Mouse (Mus musculus): ENCODE measurements around the gene Adssl1. TPM values are rescaled to one million over a fixed set of nuclear protein-coding genes. Genes with fewer than 3 reads are reported as not detected.

The Adssl1 gene
- polyA plus RNA-seq, 1 experiment, result 44.6 TPM

DNA sequence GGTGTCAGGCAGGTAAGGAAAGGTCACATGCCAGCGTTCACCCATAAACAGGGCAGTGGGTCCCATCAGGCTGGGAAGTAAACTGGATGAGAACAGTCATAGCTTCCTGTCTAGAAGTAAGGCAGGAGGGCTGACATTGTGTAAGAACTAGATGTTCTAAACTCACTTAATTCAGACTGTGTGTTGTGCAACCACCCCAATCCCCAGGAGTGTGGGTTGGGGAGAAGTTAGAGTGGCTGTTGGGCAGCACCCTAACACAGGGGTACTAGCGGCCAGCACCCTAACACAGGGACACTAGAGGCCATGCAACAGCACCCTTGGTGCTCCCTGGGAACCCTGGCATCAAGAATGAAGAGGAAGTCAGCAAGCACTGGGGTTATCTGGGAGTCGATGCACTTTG lies 38.7 kb upstream of the Adssl1 start:
- Histone ChIP-seq H3K4me3 (ENCODE audit: insufficient read depth, low read length) (no peak overlapping the region), H3K4me1 (ENCODE audit: control insufficient read depth, insufficient read depth, low read length) (peaks cover 9% of the 10 kb centered on the region), H3K27ac (ENCODE audit: insufficient read depth, low read length) (no peak overlapping the region)
- TF ChIP-seq POLR2A (IDR thresholded peaks at IDR 0.05; ENCODE audit: extremely low read depth, insufficient read depth, low read length), result no peak
- TF ChIP-seq CTCF (IDR thresholded peaks at IDR 0.05; ENCODE audit: extremely low read depth, insufficient read depth, low read length), result no peak

DNA sequence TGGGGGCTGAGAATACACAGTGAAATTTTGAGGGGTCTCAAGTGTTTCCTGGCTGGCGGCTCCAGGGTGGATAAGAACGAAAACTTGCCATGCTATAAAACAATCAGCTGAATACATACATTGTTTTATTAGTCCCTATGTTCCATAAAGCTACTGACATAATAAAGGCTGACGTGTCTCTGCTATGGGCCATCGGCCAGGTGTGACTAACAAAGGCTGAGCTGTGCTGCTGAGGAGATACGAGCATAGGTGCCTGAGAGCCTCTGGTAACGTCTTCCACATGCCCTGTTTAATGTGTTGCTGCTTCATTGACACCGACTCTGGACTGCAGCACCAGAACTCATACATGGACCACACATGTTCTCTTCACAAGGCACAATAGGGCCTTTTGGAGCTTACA lies 34.9 kb upstream of the Adssl1 start:
- H3K27ac ChIP-seq (ENCODE audit: insufficient read depth, low read length), result no peak overlapping the region
- H3K4me3 ChIP-seq (ENCODE audit: insufficient read depth, low read length), result no peak overlapping the region
- peaks cover 6% of the 10 kb centered on the region for H3K4me1 ChIP-seq (ENCODE audit: control insufficient read depth, insufficient read depth, low read length)
- TF ChIP-seq POLR2A (IDR thresholded peaks at IDR 0.05; ENCODE audit: extremely low read depth, insufficient read depth, low read length), result no peak
- TF ChIP-seq CTCF (IDR thresholded peaks at IDR 0.05; ENCODE audit: extremely low read depth, insufficient read depth, low read length), result no peak

DNA sequence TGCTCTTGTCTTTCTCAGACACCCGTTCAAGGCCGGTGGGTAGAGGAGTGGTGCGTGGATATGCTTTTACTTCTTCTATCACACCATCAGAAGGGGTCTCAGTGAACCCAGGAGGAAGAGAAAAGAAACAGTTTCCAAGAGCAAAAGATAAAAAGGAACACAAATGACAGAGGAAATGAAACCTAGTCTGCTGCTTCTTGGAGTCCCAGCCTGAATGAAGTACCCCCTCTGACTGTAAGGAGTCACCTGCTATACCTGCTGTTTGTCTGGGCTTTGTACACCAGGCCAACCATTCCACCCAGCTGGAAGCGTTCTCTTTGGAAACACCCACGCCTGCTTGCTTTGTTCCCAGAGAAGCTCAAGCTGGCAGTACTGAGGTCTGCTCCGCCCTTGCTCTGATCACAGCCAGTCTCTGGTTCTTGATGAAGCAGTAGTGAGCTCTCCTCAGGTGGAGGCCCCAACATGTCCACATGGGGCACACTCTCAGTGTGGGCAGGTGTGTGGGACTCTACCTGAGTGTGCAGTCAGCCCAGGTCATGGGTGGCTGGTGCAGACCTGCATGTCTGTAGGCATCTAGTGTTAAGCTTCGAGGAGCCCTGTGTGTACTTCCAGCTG lies 33.8 kb upstream of the Adssl1 start:
- TF ChIP-seq POLR2A (IDR thresholded peaks at IDR 0.05; ENCODE audit: extremely low read depth, insufficient read depth, low read length) (no peak), CTCF (IDR thresholded peaks at IDR 0.05; ENCODE audit: extremely low read depth, insufficient read depth, low read length) (no peak)
- H3K4me1 ChIP-seq (ENCODE audit: control insufficient read depth, insufficient read depth, low read length), result peaks cover 6% of the 10 kb centered on the region
- H3K27ac ChIP-seq (ENCODE audit: insufficient read depth, low read length), result no peak overlapping the region
- no peak overlapping the region for H3K4me3 ChIP-seq (ENCODE audit: insufficient read depth, low read length)

DNA sequence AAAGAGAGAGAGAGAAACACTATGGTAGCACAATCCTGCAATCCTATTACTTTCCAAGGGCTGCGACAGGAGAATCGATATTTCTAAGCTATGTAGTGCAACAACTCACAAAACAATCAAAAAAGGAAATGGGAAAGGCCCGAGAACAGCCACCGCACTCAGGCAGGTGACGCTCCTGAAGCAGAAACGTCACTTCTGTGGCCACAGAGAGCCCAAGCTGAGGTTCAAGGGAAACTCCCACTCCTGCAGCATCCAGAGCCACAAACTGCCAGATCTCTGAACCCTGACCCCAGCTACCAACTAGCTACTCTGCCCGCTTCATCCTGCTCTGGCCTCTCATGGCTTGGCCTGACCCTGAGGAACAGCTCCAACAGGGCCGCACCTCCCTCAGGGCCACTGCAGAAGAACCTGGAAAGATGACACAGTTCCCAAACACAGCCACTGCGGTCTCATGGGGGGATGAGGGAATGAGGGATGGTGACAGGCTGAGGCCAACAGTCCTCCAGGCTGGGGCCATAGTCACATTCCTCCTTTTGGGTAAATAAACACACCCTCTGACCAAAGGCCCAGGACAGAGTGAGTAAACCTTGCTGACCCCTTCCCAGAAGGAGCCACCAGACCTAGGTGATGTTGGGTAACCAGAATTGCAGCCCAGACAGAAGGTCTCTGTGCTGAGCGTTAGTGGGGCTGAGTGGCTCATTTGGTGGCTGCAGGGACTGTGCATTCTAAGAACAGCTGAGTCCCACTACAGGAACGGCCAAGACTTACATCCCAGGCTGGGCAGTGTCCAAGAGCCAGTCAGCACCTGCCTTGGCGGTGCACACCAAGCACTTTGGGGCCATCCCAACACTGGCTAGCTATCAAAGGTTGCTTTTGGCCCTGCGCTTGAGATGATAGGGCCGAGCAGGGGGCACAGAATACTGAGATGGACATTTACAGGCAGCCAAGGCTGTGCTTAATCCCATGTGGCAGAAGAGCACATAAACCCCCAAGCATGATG lies 32.4 kb upstream of the Adssl1 start:
- Histone ChIP-seq H3K4me1 (ENCODE audit: control insufficient read depth, insufficient read depth, low read length) (peaks cover 11% of the 10 kb centered on the region), H3K27ac (ENCODE audit: insufficient read depth, low read length) (no peak overlapping the region), H3K4me3 (ENCODE audit: insufficient read depth, low read length) (no peak overlapping the region)
- TF ChIP-seq CTCF (IDR thresholded peaks at IDR 0.05; ENCODE audit: extremely low read depth, insufficient read depth, low read length) (no peak), POLR2A (IDR thresholded peaks at IDR 0.05; ENCODE audit: extremely low read depth, insufficient read depth, low read length) (no peak)

DNA sequence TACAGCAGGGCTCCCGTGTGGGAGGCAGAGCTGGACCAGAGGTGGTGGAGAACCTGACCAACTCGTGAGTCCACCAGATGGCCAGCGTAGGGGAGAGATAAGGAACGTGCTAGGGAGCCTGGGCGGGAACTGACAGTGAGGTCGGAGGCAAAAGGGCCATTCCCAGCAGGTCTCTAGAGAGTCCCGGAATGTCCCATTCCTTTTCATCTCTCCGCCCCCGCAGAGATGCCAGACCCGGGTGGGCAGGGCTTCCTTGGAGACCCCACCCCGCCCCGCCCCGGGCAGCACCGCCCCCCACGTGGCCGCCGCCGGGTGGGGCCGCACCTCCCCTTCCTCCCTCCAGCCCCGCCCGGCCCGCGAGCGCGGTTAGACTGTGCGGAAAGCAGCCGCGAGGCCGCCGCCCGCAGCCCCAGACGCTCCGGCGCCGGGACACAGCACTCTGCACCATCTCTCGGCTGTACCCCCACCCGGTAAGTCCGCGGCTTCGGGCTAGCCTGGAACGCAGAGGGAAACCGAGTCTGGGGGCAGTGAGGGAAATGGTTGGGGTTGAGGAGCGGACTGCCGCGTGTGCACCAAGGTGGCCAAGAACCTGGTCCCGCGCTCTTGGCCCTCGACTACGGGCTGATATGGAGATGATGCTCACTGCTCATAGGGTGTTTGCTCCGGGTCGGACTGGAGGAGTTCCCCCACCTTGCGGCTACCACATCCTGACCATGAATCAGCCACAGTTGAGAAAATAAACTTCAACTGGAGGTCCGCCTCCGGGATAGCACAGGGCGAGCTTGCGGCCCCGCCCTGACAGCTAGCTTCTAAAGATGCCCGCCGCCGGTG lies 31.2 kb upstream of the Adssl1 start, which contains the start of gene Inf2:
Gene Inf2 (plus strand): TSS at position 359 of the 831 bp plus-strand sequence.
- TF ChIP-seq POLR2A (IDR thresholded peaks at IDR 0.05; ENCODE audit: extremely low read depth, insufficient read depth, low read length), result no peak; the same call in 1 of the 2 replicates
- no peak for TF ChIP-seq CTCF (IDR thresholded peaks at IDR 0.05; ENCODE audit: extremely low read depth, insufficient read depth, low read length)
- peak within 1 kb of the TSS; percentile 63 for H3K4me3 ChIP-seq (ENCODE audit: insufficient read depth, low read length)
- peak within 1 kb of the TSS; percentile 86 for H3K27ac ChIP-seq (ENCODE audit: insufficient read depth, low read length)
- H3K4me1 ChIP-seq (ENCODE audit: control insufficient read depth, insufficient read depth, low read length), result peaks cover 15% of the 10 kb centered on the region

DNA sequence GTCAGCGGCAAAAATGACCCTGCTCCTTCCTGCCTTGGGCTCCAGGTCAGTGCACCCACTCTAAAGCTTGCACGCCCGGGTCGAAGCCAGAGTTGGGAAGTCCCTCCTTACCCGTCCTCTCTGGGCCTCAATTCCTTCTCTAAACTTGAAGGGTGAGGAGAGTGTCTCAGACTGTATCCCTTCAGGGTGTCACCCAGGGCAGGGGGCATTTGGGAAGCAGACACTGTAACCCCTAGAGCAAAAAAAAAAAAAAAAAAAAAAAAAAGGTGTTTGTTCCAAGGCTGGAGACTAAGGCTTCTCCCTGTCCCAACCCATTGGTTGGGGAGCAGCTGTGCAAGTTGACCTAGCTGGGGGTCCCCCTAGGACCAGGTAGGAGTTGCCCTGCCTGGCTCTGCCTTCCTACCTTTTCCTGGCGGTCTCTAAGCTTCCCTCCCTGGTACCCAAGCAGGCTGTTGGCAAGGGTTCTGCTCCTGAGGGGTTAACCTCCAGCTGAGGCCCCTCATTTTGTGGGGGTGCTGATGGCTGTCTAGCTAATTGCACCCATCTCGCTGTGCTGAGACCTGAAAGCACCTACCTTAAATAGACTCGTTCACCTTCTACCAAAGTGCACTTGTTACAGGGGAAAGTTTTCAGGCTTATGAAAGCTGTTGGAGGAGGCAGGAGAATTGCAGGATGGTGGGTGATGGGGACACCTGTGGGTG lies 30.2 kb upstream of the Adssl1 start:
- Histone ChIP-seq H3K27ac (ENCODE audit: insufficient read depth, low read length) (peak overlapping the region; percentile 86), H3K4me3 (ENCODE audit: insufficient read depth, low read length) (peak overlapping the region; percentile 63), H3K4me1 (ENCODE audit: control insufficient read depth, insufficient read depth, low read length) (peaks cover 20% of the 10 kb centered on the region)
- no peak for TF ChIP-seq CTCF (IDR thresholded peaks at IDR 0.05; ENCODE audit: extremely low read depth, insufficient read depth, low read length)
- TF ChIP-seq POLR2A (IDR thresholded peaks at IDR 0.05; ENCODE audit: extremely low read depth, insufficient read depth, low read length), result no peak

DNA sequence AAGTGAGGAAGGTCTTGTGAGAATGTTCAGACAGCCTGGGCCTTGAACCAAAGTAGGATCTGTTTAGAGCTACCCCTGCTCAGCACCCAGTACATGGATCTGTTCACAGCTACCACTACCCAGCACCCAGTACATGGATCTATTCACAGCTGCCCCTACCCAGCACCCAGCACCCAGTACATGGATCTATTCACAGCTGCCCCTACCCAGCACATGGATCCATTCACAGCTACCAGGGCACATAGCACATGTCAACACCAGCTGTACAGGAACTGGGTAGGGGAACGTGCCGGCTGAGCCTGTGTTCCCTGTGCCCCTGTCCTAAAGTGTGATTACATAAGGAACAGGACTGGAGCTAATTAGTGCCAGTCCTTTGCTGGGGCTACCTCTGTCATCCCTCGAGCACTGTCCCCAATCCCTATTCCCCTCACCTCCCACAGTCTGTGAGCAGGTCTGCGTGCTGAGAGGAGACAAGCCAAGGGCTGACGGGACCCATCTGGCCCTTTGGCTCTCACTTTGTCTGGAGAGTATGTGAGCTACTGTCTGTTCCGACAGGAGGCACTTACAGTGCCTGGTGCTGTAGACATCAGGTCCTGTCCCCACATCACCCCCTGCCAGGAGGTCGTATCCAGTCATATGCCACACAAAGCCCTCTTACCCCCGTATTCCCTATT lies 29.1 kb upstream of the Adssl1 start:
- TF ChIP-seq POLR2A (IDR thresholded peaks at IDR 0.05; ENCODE audit: extremely low read depth, insufficient read depth, low read length) (no peak), CTCF (IDR thresholded peaks at IDR 0.05; ENCODE audit: extremely low read depth, insufficient read depth, low read length) (no peak)
- Histone ChIP-seq H3K27ac (ENCODE audit: insufficient read depth, low read length) (peak overlapping the region; percentile 86), H3K4me1 (ENCODE audit: control insufficient read depth, insufficient read depth, low read length) (peaks cover 22% of the 10 kb centered on the region), H3K4me3 (ENCODE audit: insufficient read depth, low read length) (peak overlapping the region; percentile 63)

DNA sequence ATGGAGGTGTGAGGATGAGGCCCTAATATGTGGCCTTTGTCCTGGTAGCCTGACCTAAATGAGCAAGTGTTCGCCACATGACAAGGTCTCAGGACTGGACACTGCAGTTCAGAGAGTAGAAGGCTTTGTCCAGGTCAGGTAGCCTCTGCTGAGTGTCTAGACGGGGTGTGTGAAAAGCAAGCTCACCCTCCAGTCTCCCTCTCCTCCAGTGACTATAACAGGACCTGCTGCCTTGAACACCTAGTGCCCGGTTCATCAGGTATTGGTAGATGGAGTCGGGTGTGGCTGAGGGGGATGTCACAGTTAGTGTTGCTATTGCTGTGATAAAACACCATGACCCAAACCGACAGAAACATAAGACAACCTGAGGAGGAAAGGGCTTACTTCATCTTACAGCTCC lies 28.6 kb upstream of the Adssl1 start:
- TF ChIP-seq CTCF (IDR thresholded peaks at IDR 0.05; ENCODE audit: extremely low read depth, insufficient read depth, low read length) (no peak), POLR2A (IDR thresholded peaks at IDR 0.05; ENCODE audit: extremely low read depth, insufficient read depth, low read length) (no peak)
- peak overlapping the region; percentile 83; the same call in 1 of the 2 replicates for H3K27ac ChIP-seq (ENCODE audit: insufficient read depth, low read length)
- peaks cover 22% of the 10 kb centered on the region for H3K4me1 ChIP-seq (ENCODE audit: control insufficient read depth, insufficient read depth, low read length)
- H3K4me3 ChIP-seq (ENCODE audit: insufficient read depth, low read length), result peak overlapping the region; percentile 63; the same call in 1 of the 2 replicates

Measured in cortical plate, adult 2 months (tissue).